Mouse (Mus musculus) limb, embryonic 13.5 days (tissue): ENCODE measurements around the gene Rsad2. TPM values are rescaled to one million over a fixed set of nuclear protein-coding genes. Genes with fewer than 3 reads are reported as not detected.
"Not testable (repeated sequence)": the region's sequence is repeated elsewhere in the genome, so short reads cannot be mapped to it uniquely, and the experiment has no call there.

Experiments
- ATAC-seq: fragments of 200-750 bp; cut with Nextera tagmentation; 2 replicates; pipeline ENCODE4 v1.8.0; 2017; ENCODE audit warnings: low read depth, moderate number of reproducible peaks, moderate TSS enrichment; ENCODE audit not compliant: low FRiP score
- H3K27ac ChIP-seq: fragments of 300-500 bp; sonication (generic); 2 replicates; pipeline ENCODE4 v1.5.1; 2015; ENCODE audit warnings: inconsistent platforms, mild to moderate bottlenecking, moderate library complexity
- H3K27me3 ChIP-seq: fragments of 300-500 bp; sonication (generic); 2 replicates; pipeline ENCODE4 v1.6.1; 2015; ENCODE audit warnings: mild to moderate bottlenecking, inconsistent platforms
- H3K36me3 ChIP-seq: fragments of 300-500 bp; sonication (generic); 2 replicates; pipeline ENCODE4 v1.6.1; 2015; ENCODE audit warnings: inconsistent platforms, mild to moderate bottlenecking, moderate library complexity
- H3K4me1 ChIP-seq: fragments of 300-500 bp; sonication (generic); 2 replicates; pipeline ENCODE4 v1.6.1; 2015; ENCODE audit warnings: inconsistent platforms
- H3K4me2 ChIP-seq: fragments of 300-500 bp; sonication (generic); replicated peaks from 2 replicates; pipeline ENCODE4 v1.6.1; 2015; ENCODE audit warnings: inconsistent platforms, mild to moderate bottlenecking, moderate library complexity
- H3K4me3 ChIP-seq: fragments of 300-500 bp; sonication (generic); 2 replicates; pipeline ENCODE4 v1.5.1; 2015; ENCODE audit warnings: moderate library complexity, mild to moderate bottlenecking, inconsistent platforms
- H3K9ac ChIP-seq: fragments of 300-500 bp; sonication (generic); 2 replicates; pipeline ENCODE4 v1.6.1; 2015; ENCODE audit warnings: mild to moderate bottlenecking, inconsistent platforms
- H3K9me3 ChIP-seq: fragments of 300-500 bp; sonication (generic); 2 replicates; pipeline ENCODE4 v1.6.1; 2016; ENCODE audit warnings: inconsistent platforms
- WGBS: fragments of 180-500 bp; shearing (Covaris S2); methylation state at CpG from one replicate; pipeline ENCODE4 v1.1.7; 2015; 5-methylcytosine and 5-hydroxymethylcytosine counted together
- polyA plus RNA-seq: library from polyadenylated mRNA; unstranded; fragments of >200 nt; fragmentation: Nextera tagmentation; extraction: Ambion mirVana; gene quantifications from 2 replicates; pipeline ENCODE4 v1.2.1, GENCODE M21; 2015

Gene Rsad2
- 1.3 and 1.4 TPM in 2 replicates for polyA plus RNA-seq

DNA sequence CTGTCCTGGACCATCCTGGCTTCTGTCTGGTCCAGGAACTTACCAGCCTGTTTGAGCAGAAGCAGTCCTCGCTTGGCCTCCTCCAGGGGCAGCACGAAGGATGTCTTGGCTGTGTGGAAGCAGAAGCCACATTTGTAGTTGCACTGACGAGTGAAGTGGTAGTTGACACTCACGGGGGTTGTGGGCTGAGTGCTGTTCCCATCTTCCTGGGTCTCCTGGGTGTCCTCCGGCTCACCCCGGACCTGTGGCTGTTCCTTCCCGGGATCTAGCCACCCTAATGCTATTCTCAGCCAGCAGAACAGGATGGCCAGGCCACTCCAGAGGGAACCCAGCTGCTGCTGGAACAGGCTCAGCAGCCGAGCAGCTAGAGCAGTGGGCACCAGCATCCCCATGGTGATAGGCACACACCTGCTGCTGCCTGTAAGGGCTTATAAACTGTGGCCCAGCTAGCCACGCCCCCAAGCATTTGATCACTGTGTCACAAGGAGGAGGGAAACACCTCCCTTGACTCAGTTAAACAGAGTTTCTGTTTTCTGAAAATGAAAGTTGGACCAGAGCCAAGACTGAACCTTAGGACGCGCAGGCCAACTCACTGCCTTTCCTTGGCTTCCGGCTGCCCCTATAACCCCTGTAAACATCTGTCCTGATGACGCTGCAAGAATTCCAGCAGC, at the start of gene Rsad2:
Gene Rsad2 (minus strand): TSS at position 425 of the 671 bp plus-strand sequence.
- no peak within 1 kb of the TSS for H3K27ac ChIP-seq
- peaks cover 22% of the 10 kb centered on the region for H3K4me1 ChIP-seq
- no peak within 1 kb of the TSS for H3K4me3 ChIP-seq
- H3K9ac ChIP-seq, result 0 out of 2 replicates have a peak within 1 kb of the TSS, but pooled peaks have one; percentile 25
- H3K4me2 ChIP-seq, result peak within 1 kb of the TSS; percentile 47
- peak; percentile 95 for ATAC-seq
- H3K36me3 ChIP-seq, result no peaks in the 10 kb centered on the region
- H3K9me3 ChIP-seq, result no peaks in the 10 kb centered on the region
- no peaks in the 10 kb centered on the region for H3K27me3 ChIP-seq
- WGBS, result 33% methylated on average over 13 of the region's 13 CpGs

DNA sequence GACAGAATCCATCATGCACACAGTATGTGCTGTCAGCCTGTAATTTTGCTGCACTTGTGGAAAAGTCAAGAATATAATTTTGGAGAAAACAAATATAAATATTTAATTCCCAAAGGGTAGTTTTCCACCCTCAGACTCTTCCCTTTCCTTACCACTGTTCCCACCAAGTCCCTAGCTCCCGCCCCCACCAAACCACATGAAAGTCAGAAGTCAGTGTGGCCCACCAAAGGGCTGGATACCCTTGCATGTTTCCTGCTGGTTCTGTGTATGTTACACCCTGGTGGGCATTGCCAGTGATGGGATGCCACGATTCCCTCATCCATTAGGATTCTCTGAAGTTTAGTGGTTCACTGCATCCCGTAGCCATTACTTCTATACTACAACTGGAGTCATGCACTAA, 44.8 kb upstream of the Rsad2 start:
- no peak overlapping the region for H3K4me3 ChIP-seq
- no peak overlapping the region for H3K9ac ChIP-seq
- 85% methylated on average over 3 of the region's 3 CpGs for WGBS
- no peaks in the 10 kb centered on the region for H3K27me3 ChIP-seq
- no peaks in the 10 kb centered on the region for H3K4me1 ChIP-seq
- no peak for ATAC-seq
- H3K27ac ChIP-seq, result no peak overlapping the region
- H3K4me2 ChIP-seq, result no peak overlapping the region
- H3K9me3 ChIP-seq, result no peaks in the 10 kb centered on the region
- no peaks in the 10 kb centered on the region for H3K36me3 ChIP-seq

DNA sequence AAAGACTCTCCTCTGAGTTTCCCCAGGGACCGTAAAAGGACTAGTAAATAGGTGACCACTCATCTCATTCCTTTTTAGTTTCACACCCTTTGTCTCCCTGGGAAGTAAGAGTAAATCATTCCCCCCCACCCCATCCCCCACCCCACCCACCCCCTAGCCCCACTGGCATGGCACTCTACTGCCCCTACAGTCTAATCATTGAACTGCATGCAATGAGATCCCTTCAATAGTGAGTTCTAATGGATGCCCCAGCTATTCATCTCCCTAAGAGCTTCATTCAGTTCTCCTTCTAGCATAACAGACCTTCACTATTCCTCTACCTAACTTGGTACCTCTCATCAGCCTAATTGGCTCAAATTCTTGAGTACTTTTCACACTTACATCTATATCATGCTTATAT, 33.7 kb upstream of the Rsad2 start:
- WGBS, result 83% methylated on average over 1 of the region's 1 CpGs
- Histone ChIP-seq H3K36me3 (no peaks in the 10 kb centered on the region), H3K27ac (no peak overlapping the region), H3K9ac (no peak overlapping the region), H3K4me3 (no peak overlapping the region), H3K9me3 (no peaks in the 10 kb centered on the region), H3K4me2 (no peak overlapping the region), H3K27me3 (no peaks in the 10 kb centered on the region), H3K4me1 (peaks cover 20% of the 10 kb centered on the region)
- ATAC-seq, result no peak

DNA sequence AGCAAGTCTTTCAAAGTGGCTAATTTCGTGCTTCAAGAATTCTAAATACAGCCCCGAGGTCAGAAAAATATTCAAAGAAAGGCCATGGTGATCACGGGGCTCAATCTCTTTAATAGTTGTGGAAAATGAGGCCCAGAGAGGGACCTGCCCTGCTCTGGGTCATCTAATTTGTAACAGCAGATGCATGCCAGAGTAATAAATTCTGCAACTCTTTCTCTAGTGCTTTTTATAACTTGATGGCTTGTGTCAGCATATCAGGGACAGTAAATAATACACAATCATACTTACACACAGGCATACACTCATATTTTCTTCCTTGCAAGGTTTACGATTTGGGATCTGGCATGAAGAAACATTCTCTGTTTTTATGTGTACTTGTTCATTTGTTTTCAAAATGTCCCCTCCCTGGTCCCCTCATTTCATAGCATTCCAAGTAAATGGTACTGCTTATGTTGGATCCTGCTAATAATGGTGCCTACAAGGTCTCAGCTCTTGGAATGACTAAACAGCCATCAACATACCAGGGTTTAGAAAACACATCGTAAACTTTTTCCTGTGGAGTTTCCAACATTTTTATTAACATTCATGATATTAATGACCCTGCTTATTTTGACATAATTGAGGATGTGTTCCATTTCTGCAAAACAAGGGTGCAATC, 32.5 kb upstream of the Rsad2 start:
- Histone ChIP-seq H3K27me3 (no peaks in the 10 kb centered on the region), H3K27ac (peak overlapping the region; percentile 45), H3K36me3 (no peaks in the 10 kb centered on the region), H3K9ac (no peak overlapping the region), H3K4me1 (peaks cover 14% of the 10 kb centered on the region), H3K9me3 (no peaks in the 10 kb centered on the region), H3K4me2 (peak overlapping the region; percentile 33), H3K4me3 (no peak overlapping the region)
- WGBS, result 15% methylated on average over 5 of the region's 5 CpGs
- ATAC-seq, result peak; percentile 81

DNA sequence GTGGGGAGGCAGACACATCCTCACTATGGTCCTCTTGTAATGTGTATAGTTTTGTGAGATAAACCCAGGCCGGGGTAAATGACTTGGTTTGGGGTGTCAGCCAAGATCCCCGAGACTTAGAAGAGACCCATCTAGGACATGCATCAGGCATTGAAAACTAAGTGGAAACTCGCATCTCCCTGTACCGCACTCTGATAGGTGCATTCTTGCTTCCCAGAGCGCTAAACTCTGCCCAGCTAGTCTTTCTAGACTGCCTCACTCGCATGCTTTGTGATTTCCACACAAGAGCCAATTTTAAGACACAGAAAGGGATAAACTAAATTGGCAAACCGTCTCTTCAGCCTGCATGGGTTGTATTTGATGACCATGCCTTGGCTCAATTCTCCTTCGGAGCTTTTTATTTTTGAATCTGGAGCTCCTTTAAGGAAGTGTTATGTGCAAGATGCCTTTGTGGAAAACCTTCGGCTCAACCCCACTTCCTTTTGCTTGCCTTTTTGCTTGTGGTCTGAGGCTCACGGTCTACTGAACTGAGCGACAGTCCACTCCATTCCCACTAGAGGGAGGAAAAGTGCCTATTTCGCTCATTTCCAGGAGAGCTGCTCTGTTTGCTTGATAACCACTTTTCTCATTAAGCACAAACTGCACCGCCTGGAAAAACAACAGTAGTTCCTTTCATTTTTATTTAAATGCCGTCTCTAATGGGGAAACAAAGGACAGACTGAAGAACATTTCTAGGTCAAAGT, 31.8 kb upstream of the Rsad2 start:
- Histone ChIP-seq H3K4me3 (no peak overlapping the region), H3K27ac (peak overlapping the region; percentile 45), H3K27me3 (no peaks in the 10 kb centered on the region), H3K4me1 (peaks cover 14% of the 10 kb centered on the region), H3K36me3 (no peaks in the 10 kb centered on the region), H3K4me2 (peak overlapping the region; percentile 33), H3K9ac (no peak overlapping the region), H3K9me3 (no peaks in the 10 kb centered on the region)
- peak; percentile 76 for ATAC-seq
- WGBS, result 43% methylated on average over 14 of the region's 14 CpGs

DNA sequence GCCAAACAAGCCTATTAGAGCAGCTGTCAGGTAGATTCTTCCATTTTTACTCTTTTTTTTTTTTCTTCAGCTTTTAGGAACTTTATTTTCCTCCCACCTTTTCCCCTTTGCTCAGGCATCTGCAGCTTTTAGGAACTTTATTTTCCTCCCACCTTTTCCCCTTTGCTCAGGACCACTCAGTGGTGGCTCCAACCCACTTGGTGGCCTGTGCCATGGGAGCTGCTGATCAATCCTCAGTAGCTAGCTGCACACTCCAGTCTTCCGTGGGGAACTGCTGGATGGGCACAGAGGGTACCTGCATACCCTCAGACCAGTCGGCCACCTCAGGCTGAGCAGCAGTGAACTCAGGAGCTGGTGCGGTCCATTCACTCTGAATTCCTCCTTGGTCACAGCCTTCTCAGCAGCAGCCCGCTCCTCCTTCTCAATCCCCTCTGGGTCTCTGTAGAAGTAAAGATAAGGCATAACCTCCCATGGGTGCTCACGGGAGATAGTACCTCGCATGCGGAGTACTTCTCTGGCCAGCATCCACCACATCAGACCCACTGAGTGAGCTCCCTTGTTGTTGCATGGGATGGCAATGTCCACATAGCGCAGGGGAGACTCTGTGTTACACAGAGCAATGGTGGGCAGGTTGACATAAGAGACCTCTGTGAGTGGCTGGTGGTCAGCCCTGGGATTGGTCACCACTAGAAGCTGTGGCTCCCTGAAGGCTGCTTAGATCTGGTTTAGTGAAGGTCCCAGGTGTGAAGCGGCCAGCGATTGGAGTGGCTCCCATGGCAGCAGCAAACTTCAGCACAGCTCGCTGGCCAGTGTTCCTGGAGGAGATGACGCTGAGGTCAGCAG, 29.7 kb upstream of the Rsad2 start:
- 90% methylated on average over 12 of the region's 12 CpGs for WGBS
- not testable (repeated sequence) for ATAC-seq, H3K27ac ChIP-seq, H3K9me3 ChIP-seq, H3K36me3 ChIP-seq, H3K27me3 ChIP-seq, H3K4me2 ChIP-seq, H3K9ac ChIP-seq, H3K4me3 ChIP-seq
- peaks cover 14% of the 10 kb centered on the region for H3K4me1 ChIP-seq

DNA sequence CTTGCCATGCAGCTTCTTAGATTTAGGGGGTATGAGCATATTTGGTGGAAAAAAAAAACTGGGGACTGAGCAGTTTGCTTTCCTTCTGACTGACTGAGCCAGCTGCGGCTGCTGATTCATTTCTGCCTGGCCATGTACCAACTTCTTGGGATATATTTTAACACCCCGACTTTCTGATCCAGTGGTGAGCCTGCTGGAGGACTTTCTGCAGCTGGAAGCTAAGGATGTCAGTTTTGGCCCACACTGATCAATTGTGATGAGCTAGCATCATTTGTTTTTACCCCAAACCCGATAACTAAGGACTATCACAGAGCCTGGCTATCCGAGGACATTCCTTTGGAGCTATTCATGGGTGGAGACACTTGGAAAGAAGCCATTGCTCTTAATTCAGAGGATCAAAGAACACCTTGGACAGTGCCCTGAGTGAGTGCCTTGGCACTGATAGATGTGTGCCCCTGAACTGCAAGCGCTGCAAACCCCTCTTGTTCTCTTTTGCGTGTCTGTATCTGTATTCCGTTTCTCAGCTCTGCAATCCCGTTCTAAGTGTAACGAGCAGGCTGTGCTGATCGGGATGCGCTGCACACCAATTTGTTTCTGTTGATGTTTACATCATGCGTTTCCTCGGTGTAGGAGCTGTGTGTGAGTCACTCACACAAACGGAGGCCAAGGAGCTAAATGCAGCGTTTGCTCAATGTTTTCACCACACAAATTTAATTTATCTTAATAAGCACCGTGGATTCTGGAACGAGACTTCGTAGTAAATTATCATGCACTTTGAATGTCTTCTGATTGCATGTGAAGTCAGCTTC, 22.1 kb upstream of the Rsad2 start:
- Histone ChIP-seq H3K4me1 (no peaks in the 10 kb centered on the region), H3K4me2 (no peak overlapping the region), H3K9me3 (no peaks in the 10 kb centered on the region), H3K4me3 (no peak overlapping the region), H3K36me3 (peaks cover 6% of the 10 kb centered on the region; the same call in 1 of the 2 replicates), H3K9ac (no peak overlapping the region), H3K27me3 (no peaks in the 10 kb centered on the region), H3K27ac (no peak overlapping the region)
- no peak for ATAC-seq
- 80% methylated on average over 18 of the region's 18 CpGs for WGBS

DNA sequence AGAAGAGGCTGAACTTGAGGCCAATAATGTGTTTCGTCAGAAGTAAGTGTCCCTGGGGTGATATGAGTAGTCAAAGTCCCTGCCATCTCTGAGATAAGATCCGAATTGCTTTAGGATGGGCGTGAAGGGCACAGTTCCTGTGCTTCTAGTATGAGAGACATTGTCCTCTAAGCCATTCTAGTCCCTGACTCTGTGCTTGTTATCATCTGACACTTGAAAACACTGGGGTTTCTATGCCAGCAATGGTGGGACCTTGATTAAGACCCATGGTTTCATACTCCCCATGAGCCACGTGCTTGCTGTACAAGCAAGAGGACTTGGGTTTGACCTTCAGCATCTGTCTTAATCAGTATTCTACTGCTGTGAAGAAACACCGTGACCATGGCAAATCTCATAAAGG, 20.9 kb upstream of the Rsad2 start:
- no peaks in the 10 kb centered on the region for H3K9me3 ChIP-seq
- no peak overlapping the region for H3K4me2 ChIP-seq
- H3K9ac ChIP-seq, result no peak overlapping the region
- no peaks in the 10 kb centered on the region for H3K27me3 ChIP-seq
- H3K4me1 ChIP-seq, result no peaks in the 10 kb centered on the region
- H3K4me3 ChIP-seq, result no peak overlapping the region
- ATAC-seq, result no peak
- peaks cover 6% of the 10 kb centered on the region; the same call in 1 of the 2 replicates for H3K36me3 ChIP-seq
- no peak overlapping the region for H3K27ac ChIP-seq
- WGBS, result 86% methylated on average over 5 of the region's 5 CpGs

DNA sequence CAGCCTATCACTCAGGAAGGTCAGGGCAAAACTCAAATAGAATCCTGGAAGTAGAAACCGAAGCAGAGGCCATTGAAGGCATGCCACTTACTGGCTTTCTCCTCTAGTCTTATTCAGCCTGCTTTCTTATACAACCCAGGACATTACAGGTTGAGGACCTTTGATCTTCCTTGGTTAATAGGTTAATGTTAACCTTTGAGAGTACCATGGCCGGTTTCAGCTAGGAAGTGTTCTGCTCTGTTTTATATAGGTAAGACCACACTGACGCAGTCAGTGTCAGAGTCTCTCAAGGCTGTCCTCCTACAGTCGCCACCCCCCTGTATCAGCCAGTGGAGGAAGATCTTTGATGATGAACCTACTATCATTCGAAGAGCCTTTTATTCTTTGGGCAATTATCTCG, 17.5 kb upstream of the Rsad2 start:
- H3K4me1 ChIP-seq, result peaks cover 11% of the 10 kb centered on the region
- WGBS, result 86% methylated on average over 6 of the region's 6 CpGs
- H3K4me3 ChIP-seq, result no peak overlapping the region
- H3K27me3 ChIP-seq, result no peaks in the 10 kb centered on the region
- no peak overlapping the region for H3K4me2 ChIP-seq
- ATAC-seq, result no peak
- H3K27ac ChIP-seq, result no peak overlapping the region
- peaks cover 6% of the 10 kb centered on the region for H3K36me3 ChIP-seq
- no peaks in the 10 kb centered on the region for H3K9me3 ChIP-seq
- H3K9ac ChIP-seq, result no peak overlapping the region

DNA sequence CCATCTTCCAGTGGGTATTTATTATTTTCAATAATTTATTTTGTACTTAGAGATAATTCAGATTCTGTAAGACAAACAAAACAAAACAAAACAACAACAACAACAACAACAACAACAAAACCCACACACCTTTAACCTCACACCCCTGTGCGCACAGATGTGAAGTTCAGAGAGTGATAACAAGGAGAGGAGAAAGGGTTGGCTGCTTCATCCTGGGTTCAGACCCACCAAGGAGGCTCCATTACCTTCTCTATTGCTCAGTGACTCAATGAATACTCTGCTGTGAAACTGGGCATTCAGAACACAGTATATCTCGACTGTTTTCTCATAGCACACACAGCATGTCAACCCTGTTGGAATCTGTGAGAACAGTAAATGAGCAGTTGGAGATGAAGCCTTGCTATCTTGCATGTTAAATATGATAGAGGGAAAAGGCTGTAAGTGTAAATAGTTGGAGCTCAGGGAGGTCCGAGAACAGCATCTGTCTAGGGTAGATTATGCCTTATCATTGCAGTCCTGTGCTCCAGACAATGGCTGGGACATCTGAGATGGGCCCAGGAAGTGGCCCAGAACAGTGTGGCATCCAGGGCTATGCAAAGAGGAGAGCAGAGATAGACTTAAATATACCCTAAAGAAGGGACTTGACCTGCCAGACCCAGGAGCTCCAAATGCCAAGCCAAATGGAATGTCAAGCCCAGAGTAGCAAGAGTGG, 16.7 kb upstream of the Rsad2 start:
- ATAC-seq, result no peak
- 88% methylated on average over 3 of the region's 3 CpGs for WGBS
- Histone ChIP-seq H3K4me3 (no peak overlapping the region), H3K4me2 (no peak overlapping the region), H3K9me3 (no peaks in the 10 kb centered on the region), H3K4me1 (peaks cover 14% of the 10 kb centered on the region), H3K36me3 (peaks cover 3% of the 10 kb centered on the region; the same call in 1 of the 2 replicates), H3K27ac (no peak overlapping the region), H3K9ac (no peak overlapping the region), H3K27me3 (no peaks in the 10 kb centered on the region)

DNA sequence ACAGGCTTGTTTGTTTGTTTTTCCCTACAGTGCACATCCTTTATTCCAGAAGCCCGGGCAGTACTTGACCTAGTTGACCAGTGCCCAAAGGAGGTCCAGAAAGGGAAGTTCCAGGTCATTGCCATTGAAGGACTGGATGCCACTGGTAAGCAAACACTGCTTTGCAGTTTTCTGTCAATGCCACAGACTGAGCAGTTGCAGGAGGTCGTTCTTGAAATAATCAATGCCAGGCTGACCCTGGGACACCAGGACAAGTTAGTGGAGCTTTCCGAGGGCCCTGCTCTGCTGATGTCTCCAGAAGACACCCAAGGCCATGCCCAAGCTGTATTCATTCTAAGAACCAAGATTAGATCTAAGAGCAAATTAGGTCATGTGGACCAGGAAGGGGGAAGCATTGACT, 15.1 kb upstream of the Rsad2 start:
- Histone ChIP-seq H3K27me3 (no peaks in the 10 kb centered on the region), H3K4me2 (no peak overlapping the region), H3K9me3 (no peaks in the 10 kb centered on the region), H3K36me3 (no peaks in the 10 kb centered on the region; the same call in 1 of the 2 replicates), H3K4me3 (no peak overlapping the region), H3K4me1 (peaks cover 14% of the 10 kb centered on the region), H3K9ac (no peak overlapping the region), H3K27ac (no peak overlapping the region)
- ATAC-seq, result no peak
- WGBS, result 83% methylated on average over 3 of the region's 3 CpGs
